Mouse (Mus musculus) CH12.LX (cell line): ENCODE data around the gene BC051019. TPM values are rescaled to one million over a fixed set of nuclear protein-coding genes. Genes with fewer than 3 reads are reported as not detected.

Experiments used
- DNase-seq: peaks from one replicate; pipeline ENCODE4 v3.0.0-alpha.2; 2013; ENCODE audit errors: extremely low read depth
- H3K27ac ChIP-seq: 2 replicates; pipeline ENCODE4 v1.5.1; 2012; ENCODE audit warnings: low read depth, mild to moderate bottlenecking, control low read depth, moderate library complexity; ENCODE audit not compliant: insufficient read depth
- H3K27me3 ChIP-seq: replicated peaks from 2 replicates; pipeline ENCODE3; 2012; ENCODE audit warnings: inconsistent platforms
- H3K36me3 ChIP-seq, 2 experiments: replicated peaks in 1 of 2; 2 replicates each; pipeline versions ENCODE3 to v1.6.1; 2012; ENCODE audit warnings: inconsistent platforms in 1 of 2, low read length in 1 of 2, mild to moderate bottlenecking in 1 of 2, mixed read lengths in 1 of 2, moderate library complexity in 1 of 2; ENCODE audit not compliant: control insufficient read depth in 1 of 2, insufficient read depth in 1 of 2
- H3K4me1 ChIP-seq, 2 experiments: 2 replicates each; pipeline ENCODE4 v1.6.1; 2012; ENCODE audit warnings: inconsistent platforms in 1 of 2, moderate library complexity in 1 of 2; ENCODE audit not compliant: insufficient read depth in 2 of 2, control insufficient read depth in 1 of 2
- H3K4me2 ChIP-seq: 2 replicates; pipeline ENCODE4 v1.6.1; 2012; ENCODE audit warnings: low read depth, mild to moderate bottlenecking, control low read depth; ENCODE audit not compliant: poor library complexity, insufficient read depth, severe bottlenecking
- H3K4me3 ChIP-seq, 3 experiments: fragments of 150-350 bp in 1 of 3; sonication (generic) in 1 of 3; replicated peaks in 1 of 3; 2 replicates each; pipeline versions ENCODE3 to v1.5.1; 2011 to 2012; ENCODE audit warnings: low read depth in 2 of 3, low read length in 2 of 3, mild to moderate bottlenecking in 2 of 3, moderate library complexity in 2 of 3, control low read depth in 1 of 3, improper control_type of control experiment in 1 of 3, inconsistent platforms in 1 of 3, mixed read lengths in 1 of 3; ENCODE audit not compliant: poor library complexity in 1 of 3
- H3K79me2 ChIP-seq: replicated peaks from 2 replicates; pipeline ENCODE4 v1.6.1; 2012; ENCODE audit warnings: mild to moderate bottlenecking, moderate library complexity; ENCODE audit not compliant: control insufficient read depth, poor library complexity, insufficient read depth, severe bottlenecking; ENCODE audit errors: extremely low read depth
- H3K9ac ChIP-seq: 2 replicates; pipeline ENCODE4 v1.6.1; 2012; ENCODE audit warnings: low read depth, mild to moderate bottlenecking, control low read depth, moderate library complexity; ENCODE audit not compliant: insufficient read depth
- H3K9me3 ChIP-seq: replicated peaks from 2 replicates; pipeline ENCODE3; 2012; ENCODE audit warnings: low read length, inconsistent platforms, mixed read lengths
- CHD2 ChIP-seq: IDR thresholded peaks from 2 replicates; pipeline ENCODE4 v1.6.1; 2011; ENCODE audit warnings: low read length, improper control_type of control experiment
- E2F4 ChIP-seq: IDR thresholded peaks from 2 replicates; pipeline ENCODE4 v1.6.1; 2011; ENCODE audit warnings: low read depth, low read length, improper control_type of control experiment; ENCODE audit not compliant: insufficient replicate concordance
- EP300 ChIP-seq: IDR thresholded peaks from 2 replicates; pipeline ENCODE4 v1.6.1; 2011; ENCODE audit warnings: low read length, improper control_type of control experiment
- ETS1 ChIP-seq: conservative IDR thresholded peaks from 2 replicates; pipeline ENCODE4 v1.6.1; 2012; ENCODE audit warnings: low read depth, mild to moderate bottlenecking, inconsistent platforms, low read length, improper control_type of control experiment, moderate library complexity
- GABPA ChIP-seq: IDR thresholded peaks from 2 replicates; pipeline ENCODE4 v1.6.1; 2012; ENCODE audit warnings: low read depth, low read length, improper control_type of control experiment, inconsistent platforms; ENCODE audit not compliant: insufficient replicate concordance
- JUN ChIP-seq: IDR thresholded peaks from 2 replicates; pipeline ENCODE4 v1.6.1; 2011; ENCODE audit warnings: low read depth, mild to moderate bottlenecking, low read length, improper control_type of control experiment, moderate library complexity; ENCODE audit not compliant: insufficient read depth
- KAT2A ChIP-seq: IDR thresholded peaks from 2 replicates; pipeline ENCODE4 v1.6.1; 2012; ENCODE audit warnings: low read length, improper control_type of control experiment, inconsistent platforms; ENCODE audit not compliant: insufficient replicate concordance
- MAFK ChIP-seq: IDR thresholded peaks from 2 replicates; pipeline ENCODE4 v1.6.1; 2011; ENCODE audit warnings: low read length, improper control_type of control experiment; ENCODE audit not compliant: insufficient replicate concordance
- MAX ChIP-seq: IDR thresholded peaks from 2 replicates; pipeline ENCODE4 v1.6.1; 2011; ENCODE audit warnings: low read length, improper control_type of control experiment
- MAZ ChIP-seq: IDR thresholded peaks from 2 replicates; pipeline ENCODE4 v1.6.1; 2012; ENCODE audit warnings: low read depth, mild to moderate bottlenecking, inconsistent platforms, low read length, improper control_type of control experiment, moderate library complexity
- MXI1 ChIP-seq: IDR thresholded peaks from 2 replicates; pipeline ENCODE4 v1.6.1; 2011; ENCODE audit warnings: mild to moderate bottlenecking, low read depth, low read length, improper control_type of control experiment
- MYC ChIP-seq: IDR thresholded peaks from 2 replicates; pipeline ENCODE4 v1.6.1; 2011; ENCODE audit warnings: low read depth, mild to moderate bottlenecking, improper control_type of control experiment, low read length
- NELFE ChIP-seq: IDR thresholded peaks from 2 replicates; pipeline ENCODE4 v1.6.1; 2011; ENCODE audit warnings: low read depth, low read length, improper control_type of control experiment
- POLR2A ChIP-seq: IDR thresholded peaks from 2 replicates; pipeline ENCODE4 v1.6.1; 2011; ENCODE audit warnings: low read depth, mild to moderate bottlenecking, improper control_type of control experiment, low read length
- RAD21 ChIP-seq: IDR thresholded peaks from 2 replicates; pipeline ENCODE4 v1.6.1; 2011; ENCODE audit warnings: low read depth, mild to moderate bottlenecking, low read length, improper control_type of control experiment, moderate library complexity
- RCOR1 ChIP-seq: conservative IDR thresholded peaks from 2 replicates; pipeline ENCODE4 v1.6.1; 2012; ENCODE audit warnings: low read depth, mild to moderate bottlenecking, inconsistent platforms, low read length, improper control_type of control experiment
- TCF12 ChIP-seq: IDR thresholded peaks from 2 replicates; pipeline ENCODE4 v1.6.1; 2014; ENCODE audit warnings: low read depth, mild to moderate bottlenecking, inconsistent platforms, low read length, improper control_type of control experiment
- UBTF ChIP-seq: IDR thresholded peaks from 2 replicates; pipeline ENCODE4 v1.6.1; 2012; ENCODE audit warnings: low read depth, mild to moderate bottlenecking, inconsistent platforms, low read length, improper control_type of control experiment, moderate library complexity
- ZC3H11A ChIP-seq: IDR thresholded peaks from 2 replicates; pipeline ENCODE4 v1.6.1; 2012; ENCODE audit warnings: low read depth, mild to moderate bottlenecking, inconsistent platforms, low read length, improper control_type of control experiment
- dilution Hi-C: fragments of 300-500 bp; cut with MboI; formaldehyde crosslinking; loops from 2 replicates; pipeline ENCODE4 v1.14.3; 2020; ENCODE audit warnings: low sequenced_read_pairs; ENCODE audit not compliant: extremely low pct_unique_long_range_greater_than_20kb, extremely low pct_ligation_motif_present
- in situ Hi-C: fragments of 300-500 bp; cut with MboI; formaldehyde crosslinking; loops from 3 replicates; pipeline ENCODE4 v1.14.3; 2019; ENCODE audit warnings: low sequenced_read_pairs, low pct_ligation_motif_present, low pct_unique_long_range_greater_than_20kb, mixed read lengths
- polyA plus RNA-seq: library from polyadenylated mRNA; unstranded; fragments of >175 nt; gene quantifications from 2 replicates; pipeline ENCODE4 v1.2.1, GENCODE M21; 2012; ENCODE audit warnings: low read depth; ENCODE audit not compliant: insufficient read length
- total RNA-seq, 2 experiments: library from RNA; depleted of rRNA; stranded (reverse); fragments of 300-350 nt in 1 of 2; fragments of >200 nt in 1 of 2; gene quantifications; 2 replicates each; pipeline ENCODE4 v1.2.3; 2012 to 2014

Gene BC051019
- total RNA-seq (2012; rRNA removed), result not detected in 2 replicates
- total RNA-seq (2014; rRNA removed), result 0.17 TPM in 1 of 2 replicates, not detected in the other
- 0.33 TPM in 2 replicates for polyA plus RNA-seq

- Histone ChIP-seq H3K36me3 (peaks cover 0 to 6% of the 10 kb centered on the region in 2 experiments), H3K4me2 (no peak within 1 kb of the TSS), H3K9ac (no peak within 1 kb of the TSS), H3K9me3 (peaks cover 3% of the 10 kb centered on the region), H3K4me1 (peaks cover 4 to 15% of the 10 kb centered on the region in 2 experiments), H3K27me3 (no peaks in the 10 kb centered on the region), H3K27ac (no peak within 1 kb of the TSS), H3K79me2 (no peaks in the 10 kb centered on the region), H3K4me3 (no peak within 1 kb of the TSS)
- dilution Hi-C loops (no loop called here), in situ Hi-C loops (no loop called here)
- no peak for DNase-seq
- no peak for TF ChIP-seq JUN
- no peak for TF ChIP-seq E2F4
- TF ChIP-seq EP300, result no peak
- no peak for TF ChIP-seq MYC
- no peak for TF ChIP-seq MAX
- TF ChIP-seq MAFK, result no peak
Measured at GRCm38 (mm10) chr7:109723697-109724096, at the start of gene BC051019. BC051019 (minus strand) TSS chr7:109723850.

GRCm38 (mm10) chr7:109772251-109772650 lies 48.6 kb upstream of the BC051019 start:
- DNase-seq, result no peak
- TF ChIP-seq JUN (no peak), MAZ (no peak), MYC (no peak), ETS1 (no peak)
- H3K27me3 ChIP-seq, result no peaks in the 10 kb centered on the region
- no peaks in the 10 kb centered on the region for H3K9me3 ChIP-seq
- no peak overlapping the region for H3K4me2 ChIP-seq
- H3K27ac ChIP-seq, result no peak overlapping the region
- H3K36me3 ChIP-seq, result no peaks in the 10 kb centered on the region
- no peak overlapping the region for H3K4me3 ChIP-seq
- no peaks in the 10 kb centered on the region for H3K79me2 ChIP-seq
- H3K9ac ChIP-seq, result no peak overlapping the region
- in situ Hi-C loops (no loop called here), dilution Hi-C loops (no loop called here)
- peaks cover 0 to 4% of the 10 kb centered on the region in 2 experiments; a peak in 1 of 4 replicates for H3K4me1 ChIP-seq

GRCm38 (mm10) chr7:109768699-109769383 lies 45.2 kb upstream of the BC051019 start:
- no peaks in the 10 kb centered on the region for H3K36me3 ChIP-seq
- H3K79me2 ChIP-seq, result no peaks in the 10 kb centered on the region
- peaks cover 0 to 4% of the 10 kb centered on the region in 2 experiments; a peak in 1 of 4 replicates for H3K4me1 ChIP-seq
- H3K27me3 ChIP-seq, result no peaks in the 10 kb centered on the region
- H3K4me2 ChIP-seq, result no peak overlapping the region
- in situ Hi-C loops (no loop called here), dilution Hi-C loops (no loop called here)
- TF ChIP-seq NELFE (no peak), MAZ (no peak), MXI1 (no peak), EP300 (no peak), POLR2A (no peak), ZC3H11A (no peak), UBTF (no peak), E2F4 (no peak), RAD21 (no peak), RCOR1 (no peak), TCF12 (no peak), ETS1 (no peak), MAFK (no peak), CHD2 (no peak), KAT2A (no peak), GABPA (no peak)
- no peaks in the 10 kb centered on the region for H3K9me3 ChIP-seq
- DNase-seq, result no peak
- H3K27ac ChIP-seq, result no peak overlapping the region
- H3K4me3 ChIP-seq, result no peak overlapping the region
- no peak overlapping the region for H3K9ac ChIP-seq
